Mouse (Mus musculus): ENCODE measurements around the gene Ipo9. TPM values are rescaled to one million over a fixed set of nuclear protein-coding genes. Genes with fewer than 3 reads are reported as not detected.

The Ipo9 gene
- total RNA-seq, 1 experiment from 2014 or later = 36.1 TPM

DNA sequence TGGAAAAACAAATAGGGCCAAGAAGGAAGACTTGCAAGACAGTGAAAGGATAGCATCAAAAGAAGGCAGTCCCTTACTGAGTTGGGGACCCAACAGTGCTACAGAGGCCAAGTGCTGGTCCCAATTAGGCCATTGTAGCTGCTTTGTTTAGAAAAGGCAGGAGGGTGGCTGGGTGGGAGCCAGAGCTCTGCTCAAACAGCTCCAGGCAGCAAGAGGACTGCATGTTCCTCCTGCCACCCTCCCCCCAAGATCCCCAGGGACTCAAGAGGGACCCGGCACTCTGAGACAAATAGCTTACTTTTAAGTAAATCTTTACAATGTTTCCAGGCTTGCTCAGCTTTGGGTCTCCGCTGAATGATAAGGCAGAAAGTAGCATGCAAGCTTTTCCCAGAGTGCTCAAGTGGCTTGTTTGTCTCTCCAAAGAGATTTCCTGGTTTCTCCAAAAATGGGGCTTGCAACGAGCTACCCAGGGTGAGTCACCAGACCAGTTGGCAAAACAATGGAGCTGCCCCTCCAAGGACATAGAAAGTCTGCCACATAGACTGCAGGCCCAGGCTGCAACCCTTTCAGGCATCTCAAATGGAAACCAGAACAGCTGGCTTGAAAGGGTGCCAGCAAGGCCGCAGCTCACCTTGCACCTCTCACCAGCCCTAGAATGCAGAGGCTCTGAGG is 82.7 kb downstream of the Ipo9 start:
- no peak for ATAC-seq (replicated peaks in 1 of 2; ENCODE audit: insufficient read depth in 1 of 2, low FRiP score in 2 of 2, low TSS enrichment in 1 of 2, low read depth in 1 of 2, poor library complexity in 2 of 2, severe bottlenecking in 2 of 2)

- no peak for ATAC-seq (replicated peaks in 1 of 2; ENCODE audit: insufficient read depth in 1 of 2, low FRiP score in 2 of 2, low TSS enrichment in 1 of 2, low read depth in 1 of 2, poor library complexity in 2 of 2, severe bottlenecking in 2 of 2)
Measured at GRCm38 (mm10) chr1:135346891-135347290, 83.4 kb downstream of the Ipo9 start.

- ATAC-seq (replicated peaks in 1 of 2; ENCODE audit: insufficient read depth in 1 of 2, low FRiP score in 2 of 2, low TSS enrichment in 1 of 2, low read depth in 1 of 2, poor library complexity in 2 of 2, severe bottlenecking in 2 of 2) = no peak
Measured at GRCm38 (mm10) chr1:135344026-135344425, 86.3 kb downstream of the Ipo9 start.

- no peak for ATAC-seq (replicated peaks in 1 of 2; ENCODE audit: insufficient read depth in 1 of 2, low FRiP score in 2 of 2, low TSS enrichment in 1 of 2, low read depth in 1 of 2, poor library complexity in 2 of 2, severe bottlenecking in 2 of 2)
Measured at GRCm38 (mm10) chr1:135341947-135342346, 88.4 kb downstream of the Ipo9 start.

Other genes with a start within 250 kb of the Ipo9 start
- not detected in 2 replicates for gene Elf3, start 171.9 kb downstream of the Ipo9 start, total RNA-seq (2017)
- 31.6 and 57.2 TPM in 2 replicates for gene Rnpep, start 146.4 kb downstream of the Ipo9 start, total RNA-seq (2017)
- 25.2 and 42.1 TPM in 2 replicates for gene Timm17a, start 116.7 kb downstream of the Ipo9 start, total RNA-seq (2017)
- not detected in 2 replicates for gene Lmod1, start 105.7 kb downstream of the Ipo9 start, total RNA-seq (2017)
- gene Shisa4, start 55.3 kb downstream of the Ipo9 start, total RNA-seq (2017) = not detected in 2 replicates
- gene Nav1, start 176.8 kb upstream of the Ipo9 start, total RNA-seq (2017) = 4.7 and 7.0 TPM in 2 replicates

All from hematopoietic stem cell, adult 5-6 weeks (primary cell).